Mouse (Mus musculus) stomach, embryonic 16.5 days (tissue): ENCODE measurements around the gene Cd180. TPM values are rescaled to one million over a fixed set of nuclear protein-coding genes. Genes with fewer than 3 reads are reported as not detected.
"Not testable (repeated sequence)": the region's sequence is repeated elsewhere in the genome, so short reads cannot be mapped to it uniquely, and the experiment has no call there.

Experiments
- ATAC-seq: fragments of 200-750 bp; cut with Nextera tagmentation; 2 replicates; pipeline ENCODE4 v1.8.0; 2017; ENCODE audit warnings: moderate number of reproducible peaks, moderate TSS enrichment; ENCODE audit not compliant: insufficient read depth, low FRiP score
- H3K27ac ChIP-seq: fragments of 300-500 bp; sonication (generic); 2 replicates; pipeline ENCODE4 v1.5.1; 2014; ENCODE audit warnings: low read length
- H3K27me3 ChIP-seq: fragments of 300-500 bp; sonication (generic); 2 replicates; pipeline ENCODE4 v1.6.1; 2014; ENCODE audit warnings: low read length, control low read depth, mixed read lengths; ENCODE audit not compliant: control insufficient read depth, insufficient read depth
- H3K36me3 ChIP-seq: fragments of 300-500 bp; sonication (generic); 2 replicates; pipeline ENCODE4 v1.6.1; 2014; ENCODE audit warnings: low read length; ENCODE audit not compliant: control insufficient read depth, insufficient read depth
- H3K4me1 ChIP-seq: fragments of 300-500 bp; sonication (generic); 2 replicates; pipeline ENCODE4 v1.6.1; 2014; ENCODE audit warnings: low read length, control low read depth, mixed read lengths; ENCODE audit not compliant: control insufficient read depth, insufficient read depth
- H3K4me2 ChIP-seq: fragments of 300-500 bp; sonication (generic); 2 replicates; pipeline ENCODE4 v1.6.1; 2014; ENCODE audit warnings: low read depth, low read length, mixed read lengths
- H3K4me3 ChIP-seq: fragments of 300-500 bp; sonication (generic); replicated peaks from 2 replicates; pipeline ENCODE4 v1.5.1; 2014; ENCODE audit warnings: mild to moderate bottlenecking, low read length
- H3K9ac ChIP-seq: fragments of 300-500 bp; sonication (generic); 2 replicates; pipeline ENCODE4 v1.6.1; 2014; ENCODE audit warnings: low read length
- H3K9me3 ChIP-seq: fragments of 300-500 bp; sonication (generic); replicated peaks from 2 replicates; pipeline ENCODE4 v1.6.1; 2016; ENCODE audit warnings: low read length, control low read depth; ENCODE audit not compliant: control insufficient read depth
- WGBS: fragments of 180-500 bp; shearing (Covaris S2); extraction: QIAGEN DNeasy Blood & Tissue Kit; methylation state at CpG from one replicate; pipeline ENCODE4 v1.1.7; 2014; 5-methylcytosine and 5-hydroxymethylcytosine counted together
- polyA plus RNA-seq: library from polyadenylated mRNA; unstranded; fragments of >200 nt; fragmentation: Nextera tagmentation; extraction: Ambion mirVana; gene quantifications from 2 replicates; pipeline ENCODE4 v1.2.1, GENCODE M21; 2015

Gene Cd180
- polyA plus RNA-seq, 1 experiment from 2014 or later = 0.70 TPM

- no peak overlapping the region for H3K9ac ChIP-seq
- no peak overlapping the region for H3K4me3 ChIP-seq
- no peaks in the 10 kb centered on the region for H3K9me3 ChIP-seq
- 34% methylated on average over 14 of the region's 14 CpGs for WGBS
- 0 out of 2 replicates have a peak, but pooled peaks cover 7% of the 10 kb centered on the region for H3K4me1 ChIP-seq
- no peaks in the 10 kb centered on the region for H3K27me3 ChIP-seq
- H3K27ac ChIP-seq = no peak overlapping the region
- no peaks in the 10 kb centered on the region for H3K36me3 ChIP-seq
- no peak for ATAC-seq
- no peak overlapping the region for H3K4me2 ChIP-seq
These were observed 23.7 kb upstream of the Cd180 start for GRCm38 (mm10) chr13:102669522-102670256.

- Histone ChIP-seq H3K4me1 (0 out of 2 replicates have a peak, but pooled peaks cover 7% of the 10 kb centered on the region), H3K9ac (no peak overlapping the region), H3K4me2 (no peak overlapping the region), H3K9me3 (no peaks in the 10 kb centered on the region), H3K4me3 (no peak overlapping the region), H3K27me3 (no peaks in the 10 kb centered on the region), H3K36me3 (no peaks in the 10 kb centered on the region), H3K27ac (no peak overlapping the region)
- ATAC-seq = peak; percentile 62; the same call in 1 of the 2 replicates
- 62% methylated on average over 7 of the region's 7 CpGs for WGBS
These were observed 22.9 kb upstream of the Cd180 start for GRCm38 (mm10) chr13:102670503-102670902.

GRCm38 (mm10) chr13:102674083-102674482 is 19.3 kb upstream of the Cd180 start:
- ATAC-seq = no peak
- WGBS = 84% methylated on average over 3 of the region's 3 CpGs
- no peaks in the 10 kb centered on the region for H3K27me3 ChIP-seq
- 0 out of 2 replicates have a peak, but pooled peaks cover 7% of the 10 kb centered on the region for H3K4me1 ChIP-seq
- H3K4me3 ChIP-seq = no peak overlapping the region
- no peak overlapping the region for H3K27ac ChIP-seq
- H3K4me2 ChIP-seq = no peak overlapping the region
- H3K36me3 ChIP-seq = no peaks in the 10 kb centered on the region
- H3K9me3 ChIP-seq = no peaks in the 10 kb centered on the region
- H3K9ac ChIP-seq = no peak overlapping the region

- 83% methylated on average over 4 of the region's 4 CpGs for WGBS
- not testable (repeated sequence) for H3K4me1 ChIP-seq, H3K4me3 ChIP-seq, H3K9ac ChIP-seq, H3K4me2 ChIP-seq, H3K27me3 ChIP-seq, ATAC-seq, H3K36me3 ChIP-seq, H3K27ac ChIP-seq, H3K9me3 ChIP-seq
These were observed 15.8 kb upstream of the Cd180 start for GRCm38 (mm10) chr13:102677602-102678001.

- no peak overlapping the region for H3K9ac ChIP-seq
- no peaks in the 10 kb centered on the region for H3K27me3 ChIP-seq
- H3K9me3 ChIP-seq = no peaks in the 10 kb centered on the region
- no peak overlapping the region for H3K4me2 ChIP-seq
- no peaks in the 10 kb centered on the region for H3K36me3 ChIP-seq
- H3K27ac ChIP-seq = no peak overlapping the region
- H3K4me1 ChIP-seq = no peaks in the 10 kb centered on the region
- WGBS = 6% methylated on average over 2 of the region's 2 CpGs
- peak; percentile 60 for ATAC-seq
- H3K4me3 ChIP-seq = no peak overlapping the region
These were observed 14.9 kb upstream of the Cd180 start for GRCm38 (mm10) chr13:102678482-102678881.

GRCm38 (mm10) chr13:102684890-102685289 is 8.5 kb upstream of the Cd180 start:
- Histone ChIP-seq H3K4me3 (no peak overlapping the region), H3K36me3 (no peaks in the 10 kb centered on the region), H3K27ac (no peak overlapping the region), H3K9ac (no peak overlapping the region), H3K27me3 (no peaks in the 10 kb centered on the region), H3K4me2 (no peak overlapping the region), H3K9me3 (no peaks in the 10 kb centered on the region), H3K4me1 (no peaks in the 10 kb centered on the region)
- WGBS = 74% methylated on average over 4 of the region's 4 CpGs
- no peak for ATAC-seq

GRCm38 (mm10) chr13:102688121-102688520 is 5.2 kb upstream of the Cd180 start:
- no peaks in the 10 kb centered on the region for H3K36me3 ChIP-seq
- peaks cover 6% of the 10 kb centered on the region; the same call in 1 of the 2 replicates for H3K4me1 ChIP-seq
- H3K4me2 ChIP-seq = no peak overlapping the region
- WGBS = 72% methylated on average over 1 of the region's 1 CpGs
- no peaks in the 10 kb centered on the region for H3K9me3 ChIP-seq
- H3K9ac ChIP-seq = no peak overlapping the region
- ATAC-seq = no peak
- no peak overlapping the region for H3K4me3 ChIP-seq
- H3K27me3 ChIP-seq = no peaks in the 10 kb centered on the region
- no peak overlapping the region for H3K27ac ChIP-seq

- Histone ChIP-seq H3K9me3 (no peaks in the 10 kb centered on the region), H3K27me3 (no peaks in the 10 kb centered on the region), H3K9ac (no peak overlapping the region), H3K4me2 (no peak overlapping the region), H3K4me1 (peaks cover 9% of the 10 kb centered on the region; the same call in 1 of the 2 replicates), H3K36me3 (no peaks in the 10 kb centered on the region), H3K4me3 (no peak overlapping the region), H3K27ac (no peak overlapping the region)
- 68% methylated on average over 6 of the region's 6 CpGs for WGBS
- ATAC-seq = no peak
These were observed 3.9 kb upstream of the Cd180 start for GRCm38 (mm10) chr13:102689201-102690090.

GRCm38 (mm10) chr13:102690184-102690583 is 3.2 kb upstream of the Cd180 start:
- Histone ChIP-seq H3K27me3 (no peaks in the 10 kb centered on the region), H3K4me1 (peaks cover 9% of the 10 kb centered on the region; the same call in 1 of the 2 replicates), H3K4me3 (no peak overlapping the region), H3K4me2 (no peak overlapping the region), H3K27ac (no peak overlapping the region), H3K36me3 (no peaks in the 10 kb centered on the region), H3K9ac (no peak overlapping the region), H3K9me3 (no peaks in the 10 kb centered on the region)
- WGBS = 88% methylated on average over 5 of the region's 5 CpGs
- no peak for ATAC-seq
